Mouse (Mus musculus) lung, postnatal 0 days (tissue): Measurements from ENCODE around the gene Rasal1.

Source experiments
- CTCF ChIP-seq: IDR thresholded peaks from 2 replicates; pipeline ENCODE4 v1.5.1; 2016; ENCODE audit warnings: antibody characterized with exemption, mild to moderate bottlenecking
- EP300 ChIP-seq: IDR thresholded peaks from 2 replicates; pipeline ENCODE4 v1.6.1; 2016; ENCODE audit warnings: antibody characterized with exemption, mild to moderate bottlenecking, control low read depth

GRCm38 (mm10) chr5:120686749-120687483, 38.3 kb downstream of the Rasal1 start:
- no peak for TF ChIP-seq CTCF
- no peak for TF ChIP-seq EP300
